In genomic region chr5:151110461-151110908, GRCm38 (mm10) we compare ENCODE assay signal across 9 mouse cellular contexts.
DNase-seq lines count a peak whose midpoint lies in the region; ATAC-seq lines count a peak whose summit lies in the region.
"Had no signal": no experiment of that assay in that cellular context is flagged by ENCODE, and none has a peak within 500 bp of the region (broad histone marks: within the 10 kb centered on the region; RNA-seq: fewer than 3 reads in every experiment).

No protein-coding gene starts in this region.

- H3K36me3 ChIP-seq in hindbrain, embryonic 13.5 days, result no peaks in the 10 kb centered on the region

- intact Hi-C loops in left cerebral cortex, postnatal 4 days (cut with DNase I), result no loop called here

- no peaks in the 10 kb centered on the region for H3K9me3 ChIP-seq in hindbrain, embryonic 13.5 days

- H3K4me1 ChIP-seq in hindbrain, embryonic 13.5 days (replicated peaks), result peaks cover 10% of the 10 kb centered on the region

- no peak overlapping the region for H3K4me3 ChIP-seq in hindbrain, embryonic 13.5 days

- no peak overlapping the region for H3K27ac ChIP-seq in hindbrain, embryonic 13.5 days

- 60% methylated on average over 6 of the region's 6 CpGs for WGBS in hindbrain, embryonic 13.5 days

- H3K27me3 ChIP-seq in hindbrain, embryonic 13.5 days, result no peaks in the 10 kb centered on the region

- peak; percentile 67 for DNase-seq in left cerebral cortex, adult 11 months (ENCODE audit: low spot score)
- DNase-seq in left cerebral cortex, postnatal 4 days, result no peak
- DNase-seq in gastrocnemius, postnatal 10 days, result peak; percentile 42
- DNase-seq in left cerebral cortex, adult 8-10 months (ENCODE audit: low spot score in 2 of 2), result peak; percentile 30 to 60
- peak; percentile 72 for DNase-seq in skeletal muscle tissue, adult 2 months (ENCODE audit: low read depth, low spot score)
- no peak for DNase-seq in retina, postnatal 1 day
- DNase-seq: kidney, adult 8-10 months had no signal

- no peak for ATAC-seq in erythroid progenitor cell, adult 5-6 weeks (replicated peaks; ENCODE audit: low FRiP score, poor library complexity, severe bottlenecking)
- no peak for ATAC-seq in hindbrain, embryonic 13.5 days (ENCODE audit: low FRiP score)

- no peak overlapping the region for H3K9ac ChIP-seq in hindbrain, embryonic 13.5 days

- no peak overlapping the region for H3K4me2 ChIP-seq in hindbrain, embryonic 13.5 days

Comparison
In these comparisons a context has a peak if more than half of its experiments do, and no peak if none do; other contexts are left out.
1. DNase-seq: peak in left cerebral cortex, adult 11 months (single experiment), gastrocnemius, postnatal 10 days (single experiment), left cerebral cortex, adult 8-10 months (2 of 2) and skeletal muscle tissue, adult 2 months (single experiment); none in left cerebral cortex, postnatal 4 days (single experiment) and retina, postnatal 1 day (single experiment).